Mouse (Mus musculus) splenic B cell, adult 2 months (primary cell): ENCODE results near the gene Cnih2.

Experiments
- DNase-seq: peaks from one replicate; pipeline ENCODE4 v3.0.0-alpha.2; 2011; ENCODE audit warnings: low read depth, low spot score
- H3K27me3 ChIP-seq: 2 replicates; pipeline ENCODE4 v1.6.1; 2012; ENCODE audit warnings: mild to moderate bottlenecking, low read length, moderate library complexity, mixed read lengths; ENCODE audit not compliant: control insufficient read depth, poor library complexity, insufficient read depth, severe bottlenecking
- H3K36me3 ChIP-seq: 2 replicates; pipeline ENCODE4 v1.6.1; 2012; ENCODE audit warnings: mild to moderate bottlenecking, low read length, moderate library complexity, mixed read lengths; ENCODE audit not compliant: control insufficient read depth, poor library complexity, insufficient read depth, severe bottlenecking

Gene Cnih2

DNA sequence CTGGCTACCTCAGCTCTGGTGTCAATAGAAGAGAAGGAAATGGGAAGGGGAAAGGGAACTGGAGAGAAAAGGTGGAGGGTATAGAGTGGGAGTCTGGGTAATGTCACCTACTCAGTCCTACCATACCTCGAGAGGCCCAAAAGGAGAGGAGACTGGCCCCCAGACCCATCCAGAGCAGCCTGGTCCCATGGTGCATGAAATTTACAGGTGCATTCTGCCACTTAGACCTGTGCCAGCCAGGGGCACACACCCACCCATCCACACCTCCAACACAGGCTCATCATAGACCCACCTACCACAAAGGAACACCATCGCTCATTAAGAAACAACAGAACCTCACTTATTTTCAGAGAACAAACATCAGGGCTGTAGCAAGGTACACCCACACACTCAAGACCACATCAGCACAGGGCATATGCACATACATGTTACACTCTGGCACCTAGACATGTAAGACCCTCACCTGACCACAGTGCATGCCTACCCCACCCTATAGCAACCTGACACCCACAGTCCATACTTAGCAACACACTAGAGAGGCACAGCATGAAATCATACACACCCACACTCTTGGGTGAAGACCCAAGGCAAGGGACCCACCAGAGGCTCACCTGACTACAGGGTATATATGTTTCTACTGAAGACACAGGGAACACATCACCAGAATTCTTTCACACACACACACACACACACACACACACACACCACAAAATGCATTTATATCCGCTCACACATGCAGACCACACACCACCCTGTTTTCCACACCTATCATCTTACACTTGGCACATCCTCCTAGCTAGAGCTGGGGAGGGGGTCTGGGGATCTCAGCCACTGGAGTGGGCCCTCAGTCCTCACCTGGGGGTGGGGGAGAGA lies 14.1 kb downstream of the Cnih2 start:
- DNase-seq: no peak
- H3K36me3 ChIP-seq: no peaks in the 10 kb centered on the region

DNA sequence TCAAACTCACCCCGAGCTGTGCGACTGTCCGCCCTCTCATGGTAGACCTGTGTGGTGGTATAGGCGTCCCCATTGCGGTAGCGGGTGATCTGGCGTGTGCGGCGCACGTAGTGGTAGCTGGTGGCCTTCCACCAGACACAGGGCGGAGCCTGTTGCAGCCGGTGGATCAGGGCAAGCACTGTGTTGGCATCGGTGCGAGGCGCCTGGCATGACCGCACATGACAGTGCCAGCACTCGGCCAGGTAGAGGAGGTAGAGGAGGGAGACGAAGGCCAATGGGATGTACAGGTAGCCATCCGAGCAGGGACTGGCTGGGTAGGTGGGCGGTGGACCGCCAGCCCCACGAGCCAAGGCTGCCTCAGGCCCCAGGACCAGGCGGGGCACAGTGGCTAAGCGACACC lies 15.7 kb downstream of the Cnih2 start:
- no peaks in the 10 kb centered on the region for H3K27me3 ChIP-seq
- H3K36me3 ChIP-seq: no peaks in the 10 kb centered on the region

More for the DNA sequence above, 14.1 kb downstream of the Cnih2 start:
- no peaks in the 10 kb centered on the region for H3K27me3 ChIP-seq

DNA sequence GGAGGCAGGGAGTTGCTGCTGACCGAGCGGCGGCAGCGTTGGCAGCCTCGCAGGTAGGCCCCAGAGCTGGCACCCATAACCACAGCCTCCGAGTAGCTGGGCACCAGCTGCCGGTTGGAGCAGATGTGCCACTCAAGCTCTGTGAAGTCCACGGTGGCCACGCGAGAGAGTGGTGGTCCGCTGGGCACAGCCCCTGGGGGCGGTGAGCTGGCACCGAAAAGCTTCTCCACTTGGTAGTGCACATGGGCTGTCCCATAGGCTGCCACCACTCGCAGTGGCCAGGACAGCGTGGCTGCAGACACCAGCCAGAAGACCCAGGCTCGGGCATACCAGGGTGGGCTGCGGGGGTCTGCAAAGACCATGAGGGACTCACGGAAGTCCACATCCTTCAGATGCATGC lies 16.3 kb downstream of the Cnih2 start:
- no peaks in the 10 kb centered on the region for H3K27me3 ChIP-seq
- DNase-seq: no peak
- no peaks in the 10 kb centered on the region for H3K36me3 ChIP-seq

More for the DNA sequence above, 15.7 kb downstream of the Cnih2 start:
- no peak for DNase-seq

DNA sequence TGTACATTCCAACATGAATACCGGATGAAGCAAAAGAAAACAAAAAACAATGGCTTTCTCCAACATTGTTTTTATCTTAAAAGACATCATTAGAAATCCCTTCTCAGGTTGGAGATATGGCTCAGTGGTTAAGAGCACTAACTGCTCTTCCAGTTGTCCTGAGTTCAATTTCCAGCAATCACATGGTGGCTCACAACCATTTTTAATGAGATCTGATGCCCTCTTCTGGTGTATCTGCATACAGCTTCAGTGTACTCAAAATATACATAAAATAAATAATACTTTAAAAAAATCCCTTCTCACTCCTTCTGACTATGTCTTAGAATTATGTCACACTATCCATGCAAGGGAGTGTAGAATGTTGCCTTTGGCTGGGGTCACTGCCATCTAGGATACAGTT lies 19.0 kb downstream of the Cnih2 start:
- H3K27me3 ChIP-seq: no peaks in the 10 kb centered on the region
- H3K36me3 ChIP-seq: no peaks in the 10 kb centered on the region
- no peak for DNase-seq

DNA sequence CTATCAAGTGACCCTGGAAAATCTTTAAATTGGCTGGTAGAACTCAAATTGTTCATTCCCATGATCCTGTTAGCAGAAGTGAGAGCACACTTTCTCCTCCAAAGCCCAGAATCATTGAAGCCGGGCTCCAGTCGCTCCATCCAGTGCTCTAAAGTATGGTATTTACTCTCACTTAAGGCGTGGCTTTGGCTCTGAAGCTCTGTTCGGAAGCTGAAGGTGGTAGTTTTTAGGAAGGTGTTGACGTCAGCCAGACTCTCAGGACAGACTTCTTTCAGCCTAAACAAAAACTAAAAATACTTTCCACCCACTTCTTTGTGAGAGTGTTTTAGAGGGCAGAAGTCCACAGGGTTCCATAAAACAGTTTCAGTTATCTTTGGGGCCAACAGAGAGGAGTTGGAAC lies 24.8 kb downstream of the Cnih2 start:
- no peak for DNase-seq
- H3K27me3 ChIP-seq: peaks cover 2% of the 10 kb centered on the region; the same call in 1 of the 2 replicates
- no peaks in the 10 kb centered on the region for H3K36me3 ChIP-seq

DNA sequence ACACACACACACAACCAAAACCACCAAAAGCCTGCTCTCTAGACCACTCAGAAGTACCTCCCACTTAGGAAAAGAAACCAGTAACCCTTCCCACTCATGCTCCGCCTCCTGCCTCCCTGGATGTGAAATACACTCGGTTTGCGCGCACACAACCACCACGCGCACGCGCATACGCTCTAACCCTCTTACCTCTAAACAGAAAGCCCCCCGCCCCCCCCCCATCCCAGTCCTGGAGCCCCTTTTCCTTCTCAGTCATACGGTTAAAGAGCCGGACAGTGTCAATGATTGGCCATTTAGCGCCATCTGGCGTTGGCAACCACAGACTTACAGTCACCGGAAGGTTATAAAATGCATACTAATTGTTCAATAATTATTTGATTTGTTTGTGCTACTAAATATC lies 25.3 kb downstream of the Cnih2 start:
- peaks cover 2% of the 10 kb centered on the region; the same call in 1 of the 2 replicates for H3K27me3 ChIP-seq
- DNase-seq: peak; percentile 76
- H3K36me3 ChIP-seq: no peaks in the 10 kb centered on the region

DNA sequence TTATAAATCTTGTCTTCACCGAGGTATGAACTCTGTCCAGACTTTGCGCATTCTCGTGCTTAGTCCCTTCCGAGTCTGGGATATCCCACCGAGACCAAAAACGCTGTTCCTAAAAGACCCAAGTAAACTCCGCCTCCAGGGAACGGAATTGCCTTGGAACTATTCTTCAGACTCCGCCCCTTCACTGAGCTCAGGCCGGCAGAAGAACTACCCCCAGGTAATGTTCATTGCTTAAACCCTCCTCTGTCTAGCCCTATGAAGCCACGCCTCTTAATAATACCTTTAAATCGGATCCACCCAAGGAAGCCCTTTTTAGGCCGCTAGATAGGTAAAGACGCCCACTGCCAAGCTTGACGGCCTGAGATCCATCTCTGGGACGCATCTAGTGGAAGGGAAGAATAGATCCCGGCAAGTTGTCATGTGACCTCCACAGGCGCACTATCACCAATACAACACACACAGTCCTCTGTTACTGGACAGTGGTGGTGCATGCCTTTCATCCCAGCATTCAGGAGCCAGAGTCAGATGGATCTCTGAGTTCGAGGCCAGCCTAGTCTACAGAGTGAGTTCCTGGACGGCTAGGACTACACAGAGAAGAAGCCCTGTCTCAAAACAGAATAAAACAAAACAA lies 25.8 kb downstream of the Cnih2 start:
- Histone ChIP-seq H3K36me3 (no peaks in the 10 kb centered on the region), H3K27me3 (peaks cover 2% of the 10 kb centered on the region; the same call in 1 of the 2 replicates)
- no peak for DNase-seq

DNA sequence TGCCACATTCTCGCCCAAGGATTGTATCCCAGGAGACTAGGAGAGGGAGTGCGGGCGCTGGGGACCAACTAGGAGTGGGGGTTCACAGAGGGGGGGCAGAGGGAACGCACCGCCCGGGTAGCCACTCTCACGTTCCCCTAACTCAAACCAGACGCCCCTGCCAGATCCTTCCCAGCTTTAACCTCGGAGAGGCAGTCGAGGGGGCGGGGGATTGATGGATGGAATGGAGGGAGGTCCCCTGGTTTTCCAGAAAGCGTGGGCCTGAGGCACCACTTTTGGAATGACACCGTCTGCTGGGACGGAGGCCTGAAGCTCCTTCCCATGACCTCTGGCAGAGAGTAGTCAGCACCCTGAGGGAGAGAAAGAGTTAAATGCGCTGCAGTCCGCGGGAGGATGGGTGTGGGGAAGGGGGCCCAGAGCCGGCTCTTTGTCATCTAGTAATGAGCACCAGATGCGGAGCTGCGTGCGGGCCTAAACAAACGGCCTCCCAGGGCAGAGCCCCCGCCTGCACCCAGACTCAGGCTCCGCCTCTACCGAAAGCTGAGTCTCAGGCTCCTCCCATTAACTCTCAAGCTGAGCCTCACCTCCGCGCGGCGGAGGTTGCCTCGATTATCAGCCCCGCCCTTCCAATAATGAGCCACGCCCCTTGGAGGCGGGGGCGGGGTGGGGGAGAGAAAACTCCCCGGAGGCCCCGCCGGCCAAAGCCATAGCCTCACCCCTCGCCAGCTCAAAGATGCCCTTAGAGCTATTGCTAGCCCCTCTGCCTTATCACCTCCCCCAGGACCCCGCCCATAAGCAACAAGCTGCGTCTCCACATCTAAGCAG lies 26.6 kb downstream of the Cnih2 start:
- no peaks in the 10 kb centered on the region for H3K36me3 ChIP-seq
- peak; percentile 79 for DNase-seq
- H3K27me3 ChIP-seq: peaks cover 2% of the 10 kb centered on the region; the same call in 1 of the 2 replicates

DNA sequence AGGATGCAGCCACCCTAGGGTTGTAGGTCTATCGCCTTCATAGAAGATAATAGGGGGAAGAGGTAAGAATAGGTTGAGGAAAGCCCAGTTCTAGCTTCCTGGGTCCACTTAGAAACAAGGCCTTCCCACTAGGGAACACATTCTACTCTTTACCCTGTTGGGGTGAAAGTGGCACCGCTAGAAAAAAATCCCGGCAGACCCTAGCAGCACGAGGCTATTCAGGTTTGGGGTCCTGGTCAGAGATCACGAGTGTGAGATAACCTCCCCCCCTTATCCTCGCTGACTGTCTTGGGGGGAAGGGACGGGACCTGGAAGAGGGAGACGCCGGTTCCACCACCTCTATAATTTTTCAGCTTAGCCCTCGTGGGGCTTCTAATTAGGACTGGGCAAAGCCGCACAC lies 27.2 kb downstream of the Cnih2 start:
- H3K36me3 ChIP-seq: no peaks in the 10 kb centered on the region
- H3K27me3 ChIP-seq: peaks cover 2% of the 10 kb centered on the region; the same call in 1 of the 2 replicates
- DNase-seq: no peak

DNA sequence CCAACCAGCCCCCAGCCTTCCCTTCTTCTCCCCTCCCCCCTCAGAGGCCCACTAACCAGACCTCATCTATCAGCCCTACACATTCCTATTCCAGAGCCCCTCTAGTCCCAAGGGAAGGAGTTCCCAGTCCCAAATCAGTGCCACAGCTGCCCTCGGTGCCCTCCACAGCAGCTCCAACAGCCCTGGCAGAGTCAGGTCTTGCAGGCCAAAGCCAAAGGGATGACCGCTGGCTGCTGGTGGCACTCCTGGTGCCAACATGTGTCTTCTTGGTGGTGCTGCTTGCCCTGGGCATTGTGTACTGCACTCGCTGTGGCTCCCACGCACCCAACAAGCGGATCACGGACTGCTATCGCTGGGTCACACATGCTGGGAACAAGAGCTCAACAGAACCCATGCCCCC lies 28.3 kb downstream of the Cnih2 start:
- DNase-seq: no peak
- Histone ChIP-seq H3K27me3 (peaks cover 2% of the 10 kb centered on the region; the same call in 1 of the 2 replicates), H3K36me3 (no peaks in the 10 kb centered on the region)

DNA sequence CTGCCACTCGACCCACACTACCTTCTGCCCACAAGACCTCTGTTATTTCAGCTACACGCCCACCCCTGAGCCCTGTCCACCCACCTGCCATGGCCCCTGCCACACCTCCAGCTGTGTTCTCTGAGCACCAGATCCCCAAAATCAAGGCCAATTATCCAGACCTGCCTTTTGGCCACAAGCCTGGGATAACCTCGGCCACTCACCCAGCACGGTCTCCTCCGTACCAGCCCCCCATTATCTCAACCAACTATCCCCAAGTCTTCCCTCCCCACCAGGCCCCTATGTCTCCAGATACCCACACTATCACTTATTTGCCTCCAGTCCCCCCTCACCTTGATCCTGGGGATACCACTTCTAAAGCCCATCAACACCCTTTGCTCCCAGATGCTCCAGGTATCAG lies 28.8 kb downstream of the Cnih2 start:
- peaks cover 2% of the 10 kb centered on the region; the same call in 1 of the 2 replicates for H3K27me3 ChIP-seq
- no peak for DNase-seq
- H3K36me3 ChIP-seq: no peaks in the 10 kb centered on the region

DNA sequence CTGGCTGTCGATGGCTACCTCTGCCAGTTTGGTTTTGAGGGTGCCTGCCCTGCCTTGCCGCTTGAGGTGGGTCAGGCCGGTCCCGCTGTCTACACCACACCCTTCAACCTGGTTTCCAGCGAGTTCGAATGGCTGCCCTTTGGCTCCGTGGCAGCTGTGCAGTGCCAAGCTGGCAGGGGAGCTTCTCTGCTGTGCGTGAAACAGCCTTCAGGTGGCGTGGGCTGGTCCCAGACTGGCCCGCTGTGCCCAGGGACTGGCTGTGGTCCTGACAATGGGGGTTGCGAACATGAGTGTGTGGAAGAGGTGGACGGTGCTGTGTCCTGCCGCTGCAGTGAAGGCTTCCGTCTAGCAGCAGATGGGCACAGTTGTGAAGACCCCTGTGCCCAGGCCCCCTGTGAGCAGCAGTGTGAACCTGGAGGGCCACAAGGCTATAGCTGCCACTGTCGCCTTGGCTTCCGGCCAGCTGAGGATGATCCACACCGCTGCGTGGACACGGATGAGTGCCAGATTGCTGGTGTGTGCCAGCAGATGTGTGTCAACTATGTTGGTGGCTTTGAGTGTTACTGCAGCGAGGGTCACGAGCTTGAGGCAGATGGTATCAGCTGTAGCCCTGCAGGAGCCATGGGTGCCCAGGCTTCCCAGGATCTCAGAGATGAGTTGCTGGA lies 29.6 kb downstream of the Cnih2 start:
- peaks cover 2% of the 10 kb centered on the region; the same call in 1 of the 2 replicates for H3K27me3 ChIP-seq
- no peak for DNase-seq
- H3K36me3 ChIP-seq: no peaks in the 10 kb centered on the region

DNA sequence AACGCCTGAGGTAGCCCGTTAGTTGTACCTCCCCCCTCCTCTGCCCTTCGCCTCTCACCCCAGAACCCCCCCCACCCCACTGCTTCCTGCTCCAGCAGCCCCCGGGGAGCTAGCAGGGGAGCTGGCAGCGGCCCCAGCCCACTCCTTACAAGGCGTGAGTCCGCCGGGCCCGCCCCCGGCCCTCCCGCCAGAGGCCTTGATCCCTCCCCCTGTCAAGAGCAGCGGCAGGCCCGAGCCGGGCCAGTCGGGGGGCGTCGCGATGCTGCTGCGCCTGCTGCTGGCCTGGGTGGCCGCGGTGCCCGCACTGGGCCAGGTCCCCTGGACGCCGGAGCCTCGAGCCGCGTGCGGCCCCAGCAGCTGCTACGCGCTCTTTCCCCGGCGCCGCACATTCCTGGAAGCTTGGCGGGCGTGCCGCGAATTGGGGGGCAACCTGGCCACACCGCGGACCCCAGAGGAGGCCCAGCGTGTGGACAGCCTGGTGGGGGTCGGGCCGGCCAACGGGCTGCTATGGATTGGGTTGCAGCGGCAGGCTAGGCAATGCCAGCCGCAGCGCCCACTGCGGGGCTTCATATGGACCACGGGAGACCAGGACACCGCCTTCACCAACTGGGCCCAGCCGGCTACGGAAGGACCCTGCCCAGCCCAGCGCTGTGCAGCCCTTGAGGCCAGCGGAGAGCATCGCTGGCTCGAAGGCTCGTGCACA lies 30.3 kb downstream of the Cnih2 start, which contains the start of gene Cd248:
Gene Cd248 (plus strand): TSS at position 212 of the 703 bp plus-strand sequence.
- Histone ChIP-seq H3K36me3 (no peaks in the 10 kb centered on the region), H3K27me3 (peaks cover 2% of the 10 kb centered on the region; the same call in 1 of the 2 replicates)
- peak; percentile 50 for DNase-seq
